ENCODE assay signal across 10 mouse cellular contexts in the genomic region with DNA sequence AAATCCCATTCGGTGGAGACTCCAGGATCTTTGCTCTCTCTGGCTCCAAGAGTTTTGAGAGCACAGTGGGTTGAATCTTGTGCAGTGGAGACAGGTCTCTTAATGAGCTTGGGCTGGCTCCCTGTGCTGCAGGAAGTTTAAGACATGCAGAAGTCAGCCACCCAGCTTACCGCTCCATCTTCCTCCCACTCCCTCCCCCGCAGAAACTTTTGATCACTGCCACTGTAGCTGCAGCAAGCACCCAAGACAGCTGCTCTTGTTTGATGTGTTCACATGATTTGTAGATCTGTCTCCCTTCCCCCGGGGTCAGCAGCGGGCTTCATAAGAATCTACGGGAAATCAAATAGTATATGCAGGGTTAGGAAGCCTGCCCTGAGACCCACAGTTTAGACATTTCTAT. TPM values are rescaled to one million over a fixed set of nuclear protein-coding genes. Genes with fewer than 3 reads are reported as not detected.
DNase-seq lines count a peak whose midpoint lies in the region; ATAC-seq and TF ChIP-seq lines count a peak whose summit lies in the region.
"Had no signal": no experiment of that assay in that cellular context is flagged by ENCODE, and none has a peak within 500 bp of the region (broad histone marks: within the 10 kb centered on the region; RNA-seq: fewer than 3 reads in every experiment).

No protein-coding gene starts in this region.

- no peak overlapping the region for H3K27ac ChIP-seq in intestine, embryonic 15.5 days
- H3K27ac ChIP-seq: lung, embryonic 15.5 days had no signal

- no peak for TF ChIP-seq POLR2A in brain, embryonic 14.5 days (IDR thresholded peaks at IDR 0.05; ENCODE audit: borderline replicate concordance, extremely low read depth, insufficient read depth, insufficient read length, poor library complexity, severe bottlenecking)

- no peak for TF ChIP-seq CTCF in brain, embryonic 14.5 days (IDR thresholded peaks at IDR 0.05; ENCODE audit: borderline replicate concordance, extremely low read depth, insufficient read depth, insufficient read length)

- WGBS in intestine, embryonic 15.5 days, result 35% methylated on average over 6 of the region's 6 CpGs

- H3K9ac ChIP-seq in intestine, embryonic 15.5 days, result no peak overlapping the region
- H3K9ac ChIP-seq: lung, embryonic 15.5 days had no signal

- H3K27me3 ChIP-seq in intestine, embryonic 15.5 days (replicated peaks), result no peaks in the 10 kb centered on the region
- H3K27me3 ChIP-seq: lung, embryonic 15.5 days had no signal

- no peaks in the 10 kb centered on the region for H3K4me1 ChIP-seq in intestine, embryonic 15.5 days (replicated peaks)

- no peak for ATAC-seq in intestine, embryonic 15.5 days

- no peak overlapping the region for H3K4me2 ChIP-seq in intestine, embryonic 15.5 days (replicated peaks)
- H3K4me2 ChIP-seq: lung, embryonic 15.5 days had no signal

- no peak overlapping the region for H3K4me3 ChIP-seq in intestine, embryonic 15.5 days (replicated peaks)
- H3K4me3 ChIP-seq: lung, embryonic 15.5 days had no signal

- H3K36me3 ChIP-seq in intestine, embryonic 15.5 days, result peaks cover 2% of the 10 kb centered on the region; the same call in 1 of the 2 replicates

- intact Hi-C loops in gastrocnemius, postnatal 36 days (cut with DNase I), result no loop called here

- H3K9me3 ChIP-seq in intestine, embryonic 15.5 days, result no peaks in the 10 kb centered on the region
- H3K9me3 ChIP-seq: lung, embryonic 15.5 days had no signal

- peak; percentile 56 for DNase-seq in kidney, postnatal 10 days
- DNase-seq in kidney, postnatal 36 days, result no peak
- peak; percentile 63 for DNase-seq in brain, embryonic 14.5 days (ENCODE audit: low read depth)
- peak; percentile 53 for DNase-seq in induced T-regulatory cell, adult 2 months (ENCODE audit: low read depth)
- DNase-seq in retina, embryonic 14.5 days (ENCODE audit: low spot score), result peak; percentile 46
- DNase-seq in gastrocnemius, adult 8-10 months (ENCODE audit: low spot score in 2 of 2), result no peak
- DNase-seq in gastrocnemius, postnatal 36 days, result no peak

RNA-seq across cellular contexts. Expression of a gene that starts 42.3 kb away (rescaled TPM):
- not detected in 2 replicates for polyA plus RNA-seq in brain, embryonic 14.5 days (2012; rRNA removed)
- polyA plus RNA-seq in intestine, embryonic 15.5 days (2015; fragmentation: Nextera tagmentation; extraction: Ambion mirVana), result not detected in 2 replicates
- total RNA-seq in gastrocnemius, adult 8-10 months (2022), result not detected
- not detected for total RNA-seq in gastrocnemius, postnatal 36 days (2021)
- polyA plus RNA-seq: frontal cortex, adult 2 months; lung, embryonic 15.5 days had no signal

RNA-seq across cellular contexts. Expression of a gene that starts 55.0 kb away (rescaled TPM):
- polyA plus RNA-seq in brain, embryonic 14.5 days (2012; rRNA removed), result 10.9 and 12.1 TPM in 2 replicates
- 45.9 and 47.8 TPM in 2 replicates for polyA plus RNA-seq in intestine, embryonic 15.5 days (2015; fragmentation: Nextera tagmentation; extraction: Ambion mirVana)
- 1 to 10 TPM; 3.5 to 8.2 (median 5.6) TPM for total RNA-seq in gastrocnemius, adult 8-10 months (2022)
- 1 to 10 TPM; 3.5 to 4.2 TPM for total RNA-seq in gastrocnemius, postnatal 36 days (2021)

Comparison
In these comparisons a context has a peak if more than half of its experiments do, and no peak if none do; other contexts are left out.
1. DNase-seq: peak in kidney, postnatal 10 days (single experiment), brain, embryonic 14.5 days (single experiment), induced T-regulatory cell, adult 2 months (single experiment) and retina, embryonic 14.5 days (single experiment); none in kidney, postnatal 36 days (0 of 2), gastrocnemius, adult 8-10 months (0 of 2) and gastrocnemius, postnatal 36 days (0 of 2).